Mouse (Mus musculus) small intestine, adult 2 months (tissue): ENCODE results near the gene Cdkn2b.

ENCODE experiments used
- CTCF ChIP-seq: fragments of 200-500 bp; IDR thresholded peaks from 2 replicates; pipeline ENCODE4 v1.5.1; 2012; ENCODE audit warnings: low read depth, mild to moderate bottlenecking, control low read depth, inconsistent platforms, low read length, moderate library complexity, mixed read lengths; ENCODE audit not compliant: insufficient replicate concordance, insufficient read length; ENCODE audit errors: extremely low read depth
- POLR2A ChIP-seq: fragments of 200-500 bp; IDR thresholded peaks from 2 replicates; pipeline ENCODE4 v1.6.1; 2012; ENCODE audit warnings: low read depth, mild to moderate bottlenecking, control low read depth, inconsistent platforms, low read length, moderate library complexity

GRCm38 (mm10) chr4:89293516-89293915 lies 17.3 kb downstream of the Cdkn2b start:
- no peak for TF ChIP-seq POLR2A
- no peak for TF ChIP-seq CTCF
